Mouse (Mus musculus) stomach, adult 2 months (tissue): Measurements from ENCODE around the gene Vmn1r194. TPM values are rescaled to one million over a fixed set of nuclear protein-coding genes. Genes with fewer than 3 reads are reported as not detected.

ENCODE experiments used
- polyA plus RNA-seq: library from polyadenylated mRNA; depleted of rRNA; stranded (reverse); fragments of >200 nt; gene quantifications from 2 replicates; pipeline ENCODE4 v1.2.3, GENCODE M21; 2012; rRNA removed

The Vmn1r194 gene
- not detected in 2 replicates for polyA plus RNA-seq

GRCm38 (mm10) chr13:22243915-22244314, at the start of gene Vmn1r194:
Gene Vmn1r194 (plus strand): TSS chr13:22244215.

GRCm38 (mm10) chr13:22223060-22223459, 21.0 kb upstream of the Vmn1r194 start, which contains the start of gene Vmn1r193:
Gene Vmn1r193 (minus strand): TSS chr13:22223160.

GRCm38 (mm10) chr13:22270222-22270621, 26.2 kb downstream of the Vmn1r194 start, which contains the start of gene Vmn1r195:
Gene Vmn1r195 (plus strand): TSS chr13:22270522.

GRCm38 (mm10) chr13:22289620-22290019, 45.6 kb downstream of the Vmn1r194 start, which contains the start of gene Vmn1r196:
Gene Vmn1r196 (plus strand): TSS chr13:22289920.

Other genes with a start within 250 kb of the Vmn1r194 start
- gene Prss16, start 234.5 kb upstream of the Vmn1r194 start, polyA plus RNA-seq = 0.22 and 0.48 TPM in 2 replicates
- gene Hist1h2ah, start 208.6 kb upstream of the Vmn1r194 start, polyA plus RNA-seq = 5.9 and 12.0 TPM in 2 replicates
- 9.0 and 9.2 TPM in 2 replicates for gene Hist1h2bk, start 208.3 kb upstream of the Vmn1r194 start, polyA plus RNA-seq
- gene Hist1h4i, start 202.9 kb upstream of the Vmn1r194 start, polyA plus RNA-seq = 1.7 and 4.4 TPM in 2 replicates
- 1.6 and 2.8 TPM in 2 replicates for gene Hist1h2ag, start 201.3 kb upstream of the Vmn1r194 start, polyA plus RNA-seq
- gene Hist1h2bj, start 201.0 kb upstream of the Vmn1r194 start, polyA plus RNA-seq = 3.4 and 3.7 TPM in 2 replicates
- not detected in 2 replicates for gene Vmn1r188, start 159.8 kb upstream of the Vmn1r194 start, polyA plus RNA-seq
- gene Vmn1r189, start 138.4 kb upstream of the Vmn1r194 start, polyA plus RNA-seq = not detected in 2 replicates
- gene Vmn1r191, start 60.2 kb upstream of the Vmn1r194 start, polyA plus RNA-seq = not detected in 2 replicates
- gene Vmn1r192, start 53.1 kb upstream of the Vmn1r194 start, polyA plus RNA-seq = not detected in 2 replicates
- not detected in 2 replicates for gene Vmn1r193, start 21.1 kb upstream of the Vmn1r194 start, polyA plus RNA-seq
- gene Vmn1r195, start 26.3 kb downstream of the Vmn1r194 start, polyA plus RNA-seq = not detected in 2 replicates
- gene Vmn1r196, start 45.7 kb downstream of the Vmn1r194 start, polyA plus RNA-seq = not detected in 2 replicates
- not detected in 2 replicates for gene Vmn1r197, start 80.4 kb downstream of the Vmn1r194 start, polyA plus RNA-seq
- not detected in 2 replicates for gene Vmn1r198, start 106.1 kb downstream of the Vmn1r194 start, polyA plus RNA-seq
- not detected in 2 replicates for gene Vmn1r199, start 135.6 kb downstream of the Vmn1r194 start, polyA plus RNA-seq
- gene Vmn1r200, start 146.2 kb downstream of the Vmn1r194 start, polyA plus RNA-seq = not detected in 2 replicates
- gene Vmn1r201, start 227.7 kb downstream of the Vmn1r194 start, polyA plus RNA-seq = not detected in 2 replicates